Mouse (Mus musculus) gastrocnemius, postnatal 36 days (tissue): ENCODE measurements around the gene Jun. TPM values are rescaled to one million over a fixed set of nuclear protein-coding genes. Genes with fewer than 3 reads are reported as not detected.

Experiments used
- DNase-seq, 2 experiments: peaks; one replicate each; pipeline ENCODE4 v3.0.0; 2022
- intact Hi-C: fragments of 180-260 bp; cut with DNase I; formaldehyde crosslinking; loops from one replicate; pipeline ENCODE4 v1.15.1; 2025
- total RNA-seq, 2 experiments: library from RNA; stranded (reverse); gene quantifications; 2 replicates each; pipeline ENCODE4 v1.2.3; 2021

Gene Jun
- total RNA-seq, 2 experiments from 2014 or later, result 66.8 to 95.2 TPM

DNA sequence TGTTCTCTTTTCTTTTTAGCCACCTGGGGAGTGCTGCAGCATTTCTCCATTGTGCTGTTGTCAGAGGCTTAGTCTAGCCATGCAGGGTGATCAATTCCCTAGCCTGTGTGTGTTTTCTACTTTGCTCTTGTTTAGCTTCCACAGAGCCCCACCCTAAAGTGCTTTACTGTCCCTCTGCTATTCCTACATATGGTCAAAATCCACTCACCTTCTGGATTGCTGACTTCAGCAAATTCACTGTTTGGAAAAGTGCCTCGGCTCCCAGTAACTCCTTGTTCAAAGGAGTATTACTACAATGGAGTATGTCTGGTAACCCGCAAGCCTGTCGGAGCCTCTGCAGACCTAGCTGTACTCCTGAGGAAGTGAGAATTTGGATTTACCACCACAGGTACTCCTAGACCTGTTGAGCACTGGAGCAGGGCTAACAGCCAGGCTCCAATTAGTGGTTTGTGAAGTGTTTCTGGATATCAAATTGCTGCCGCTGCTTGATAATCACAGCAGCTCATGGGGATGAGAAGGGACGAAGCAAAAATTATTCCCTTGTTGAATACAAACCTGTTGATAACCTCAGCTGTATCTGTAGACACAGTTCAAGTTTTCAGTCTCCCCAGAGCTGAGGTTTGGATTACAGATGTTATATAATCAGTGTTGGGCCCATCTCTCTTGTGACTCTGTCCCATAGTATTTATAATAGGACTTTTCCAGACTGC is 3.8 kb downstream of the Jun start:
- no peak for DNase-seq
- intact Hi-C loops, result loop anchor here (5.0 kb wide), 1 partner anchor 41 kb away; no protein-coding TSS in a partner anchor

DNA sequence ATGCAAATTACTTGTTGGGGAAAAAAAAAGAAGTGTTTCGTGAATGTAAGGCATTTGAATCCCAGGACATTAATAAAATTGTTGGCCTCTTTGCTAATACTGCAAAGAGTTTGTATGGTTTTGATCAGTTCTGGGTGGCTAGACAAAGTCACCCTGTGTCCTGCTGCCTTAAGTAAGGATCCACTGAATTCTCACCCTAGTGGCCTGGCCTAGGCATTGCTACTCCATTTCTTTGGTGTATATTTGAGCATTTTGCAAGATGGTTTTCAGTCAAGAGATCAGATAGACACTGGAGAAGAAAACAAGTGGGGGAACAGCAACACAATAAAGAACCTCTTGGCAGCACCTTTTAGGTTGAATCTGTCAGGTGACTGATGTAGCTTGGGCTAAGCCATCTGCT is 6.9 kb downstream of the Jun start:
- intact Hi-C loops, result loop anchor here (5.0 kb wide), 1 partner anchor 38 kb away; no protein-coding TSS in a partner anchor
- no peak for DNase-seq

DNA sequence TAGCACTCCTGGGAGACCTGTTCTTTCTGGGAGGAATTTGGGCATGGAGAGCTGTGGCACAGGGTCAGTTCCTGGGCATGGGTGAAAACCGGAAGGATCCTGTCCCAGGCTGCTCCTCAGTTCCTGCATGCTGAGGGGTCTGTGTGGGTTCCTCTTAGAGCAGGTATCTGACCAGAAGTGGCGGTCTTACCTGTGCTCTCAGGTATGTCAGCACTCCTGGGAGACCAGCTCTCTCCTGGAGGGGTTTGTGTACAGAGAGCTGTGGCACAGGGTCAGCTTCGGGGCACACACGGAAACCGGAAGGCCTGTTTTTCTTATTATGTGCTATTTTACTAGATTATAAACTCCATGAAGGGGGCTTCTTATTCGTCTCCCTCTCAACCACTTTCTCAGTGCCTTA is 7.3 kb downstream of the Jun start:
- intact Hi-C loops, result loop anchor here (5.0 kb wide), 1 partner anchor 37 kb away; no protein-coding TSS in a partner anchor

DNA sequence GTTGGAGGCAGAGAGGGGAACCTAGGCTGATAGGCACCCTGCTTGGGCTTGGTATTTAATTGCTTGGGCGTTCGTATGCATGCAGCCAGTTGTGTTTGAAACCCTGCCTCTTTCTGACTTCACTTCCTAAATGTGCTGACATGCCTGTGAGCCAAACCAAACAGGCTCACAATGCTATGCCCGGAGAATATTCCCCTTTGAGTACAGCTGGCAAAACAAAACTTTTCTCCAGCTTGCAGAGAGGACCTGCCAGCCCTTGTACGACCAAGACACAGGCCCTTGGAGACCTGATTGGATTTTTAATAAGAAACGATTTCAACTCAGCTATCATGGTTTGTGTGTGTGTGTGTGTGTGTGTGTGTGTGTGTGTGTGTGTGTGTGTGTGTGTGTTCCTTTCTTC is 14.0 kb downstream of the Jun start:
- intact Hi-C loops, result no loop called here
- DNase-seq, result no peak

More for the DNA sequence above, 7.3 kb downstream of the Jun start:
- DNase-seq, result no peak

DNA sequence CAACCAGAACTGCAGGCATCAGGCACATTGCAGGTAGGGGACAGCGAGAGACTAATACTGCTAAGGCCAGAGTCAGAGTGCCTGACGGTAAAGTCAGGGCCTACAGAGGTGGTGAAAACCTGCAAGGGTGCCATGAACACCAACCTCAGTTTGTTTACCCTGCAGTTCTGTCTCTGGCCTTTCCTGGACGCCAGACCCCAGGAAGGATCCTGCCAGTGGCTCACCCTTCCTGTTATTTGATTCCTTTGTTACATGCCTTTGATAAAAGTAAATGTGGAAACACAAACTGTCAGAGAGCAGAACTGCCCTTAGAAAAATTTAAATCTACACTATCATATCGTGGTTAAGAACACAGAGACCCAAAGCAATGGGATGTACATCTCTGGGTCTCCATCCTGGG is 20.9 kb downstream of the Jun start:
- intact Hi-C loops, result no loop called here
- DNase-seq, result no peak

DNA sequence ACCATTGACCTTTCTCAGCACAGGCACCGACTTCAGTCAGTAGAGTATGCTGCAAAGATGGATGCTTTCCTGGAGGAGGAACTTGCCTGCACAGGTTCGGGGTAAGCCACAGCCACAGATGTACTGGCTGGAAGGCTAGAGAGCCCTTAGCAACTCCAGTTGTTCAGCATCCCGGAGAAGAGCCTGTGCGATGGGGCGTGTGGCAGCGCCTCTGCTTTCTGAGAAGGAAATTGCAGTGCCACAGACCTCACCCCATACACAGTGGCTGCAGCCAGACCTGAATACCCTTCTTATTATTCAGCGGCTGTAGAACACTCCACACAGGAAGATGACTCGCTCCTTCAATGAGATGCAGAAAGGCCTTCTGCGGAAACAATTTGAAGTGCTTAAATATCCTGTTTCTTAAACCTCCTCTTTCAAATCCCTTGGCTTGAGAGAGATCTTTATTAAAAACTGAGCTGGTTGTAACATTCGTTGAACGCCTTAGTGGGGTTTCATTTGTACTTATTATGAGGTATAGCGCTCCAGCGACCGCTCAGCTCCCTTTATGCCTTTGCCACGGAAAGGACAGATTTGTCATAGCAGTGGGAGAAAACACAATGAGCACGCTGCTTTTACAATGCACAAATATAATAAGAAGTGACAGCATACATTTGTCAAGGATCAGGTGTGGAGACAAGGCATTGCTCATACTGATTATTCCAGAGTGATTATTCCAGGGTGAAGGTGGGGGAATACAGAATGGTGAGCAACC is 26.0 kb downstream of the Jun start:
- DNase-seq, result no peak
- intact Hi-C loops, result no loop called here

DNA sequence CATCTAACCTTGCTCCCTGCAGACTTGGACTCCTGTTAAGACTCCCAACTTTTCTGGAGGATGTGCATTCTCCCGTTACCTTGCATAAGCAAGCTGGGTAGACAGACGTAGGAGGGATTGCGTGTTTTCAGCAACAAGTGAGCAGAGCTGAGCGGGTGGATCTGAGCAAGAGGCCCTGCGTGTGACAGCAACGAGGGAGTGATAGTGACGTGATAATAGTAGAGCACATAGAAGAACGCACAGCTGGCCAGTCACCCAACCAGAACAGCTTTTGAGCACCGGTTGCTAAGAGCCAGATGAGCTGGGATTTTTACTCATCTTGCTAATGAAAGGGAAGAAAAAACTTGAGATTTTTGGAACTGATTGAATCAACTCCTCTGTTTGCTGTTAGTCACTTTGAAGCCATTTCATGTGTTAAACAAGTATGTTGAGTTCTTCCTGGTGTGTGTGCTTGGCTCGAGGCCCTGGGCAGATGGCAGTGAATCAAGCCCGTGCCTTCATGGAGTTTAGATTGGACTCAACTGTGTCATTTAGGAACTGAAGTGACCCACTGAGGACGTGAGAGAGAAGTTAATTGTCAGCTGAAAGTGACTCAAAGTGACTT is 28.6 kb downstream of the Jun start:
- DNase-seq, result no peak
- intact Hi-C loops, result no loop called here

DNA sequence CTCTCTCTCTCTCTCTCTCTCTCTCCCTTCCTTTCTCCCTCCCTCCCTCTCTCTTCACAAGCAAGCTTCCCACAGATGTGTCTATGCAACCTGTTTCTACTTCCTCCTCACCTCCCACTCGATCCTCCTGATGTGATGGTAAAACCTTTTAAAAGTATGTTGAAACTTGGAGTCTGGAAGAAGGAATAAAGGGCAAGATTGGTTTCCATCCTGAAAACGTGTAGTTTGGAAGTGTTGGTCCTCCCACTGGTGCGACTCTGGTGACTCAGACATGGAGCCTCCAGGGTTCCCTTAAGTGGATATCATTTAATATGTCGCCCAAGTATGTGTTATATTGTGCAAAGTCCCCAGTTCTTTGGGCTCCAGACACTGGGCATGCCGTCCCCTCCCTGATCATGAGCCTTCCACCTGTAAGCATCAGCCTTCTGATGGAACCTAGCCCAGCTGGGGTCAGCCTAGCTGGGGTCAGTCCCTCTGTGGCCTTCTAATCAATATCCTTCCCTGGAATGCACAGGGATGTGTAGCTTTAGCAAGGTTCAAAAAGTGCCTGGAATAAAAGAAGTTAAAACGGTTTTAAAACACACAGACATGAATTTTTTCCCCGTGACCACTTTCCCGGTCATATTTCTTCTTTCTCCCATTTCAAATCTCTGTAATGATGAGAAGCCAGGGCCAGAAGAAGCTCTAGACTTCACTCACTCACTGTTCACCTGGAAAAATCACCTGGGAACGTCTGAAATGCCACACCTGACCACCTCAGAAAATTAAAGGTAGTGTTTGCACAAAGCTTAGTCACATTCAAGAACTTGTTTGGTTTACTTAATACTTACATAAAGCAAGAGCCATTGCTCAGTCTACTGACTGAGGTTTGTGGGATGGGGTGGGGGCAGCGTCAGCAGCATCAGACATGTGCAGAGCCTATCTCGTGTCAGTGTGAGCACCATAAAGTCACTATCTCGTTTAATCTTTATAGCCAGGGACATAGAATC is 30.1 kb downstream of the Jun start:
- no peak for DNase-seq
- intact Hi-C loops, result no loop called here

DNA sequence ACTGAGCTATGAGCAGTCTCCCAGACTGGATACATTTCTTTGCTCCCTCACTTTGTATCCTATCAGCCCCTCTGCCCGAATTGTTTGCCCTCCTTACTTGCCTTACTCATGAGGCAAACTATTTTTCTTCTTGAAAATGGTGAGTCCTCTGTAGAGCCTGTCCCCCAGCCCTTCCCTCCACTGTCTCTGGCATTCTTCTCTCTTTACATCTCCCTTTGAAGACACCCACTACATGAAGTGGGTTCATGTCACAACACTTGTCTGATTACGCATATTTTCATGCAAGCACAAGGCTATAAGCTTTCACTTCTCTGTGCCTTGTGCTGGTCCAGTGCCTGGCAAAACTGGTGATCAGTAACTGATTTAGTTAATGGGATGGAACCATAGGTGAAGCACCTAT is 31.8 kb downstream of the Jun start:
- intact Hi-C loops, result no loop called here
- no peak for DNase-seq

DNA sequence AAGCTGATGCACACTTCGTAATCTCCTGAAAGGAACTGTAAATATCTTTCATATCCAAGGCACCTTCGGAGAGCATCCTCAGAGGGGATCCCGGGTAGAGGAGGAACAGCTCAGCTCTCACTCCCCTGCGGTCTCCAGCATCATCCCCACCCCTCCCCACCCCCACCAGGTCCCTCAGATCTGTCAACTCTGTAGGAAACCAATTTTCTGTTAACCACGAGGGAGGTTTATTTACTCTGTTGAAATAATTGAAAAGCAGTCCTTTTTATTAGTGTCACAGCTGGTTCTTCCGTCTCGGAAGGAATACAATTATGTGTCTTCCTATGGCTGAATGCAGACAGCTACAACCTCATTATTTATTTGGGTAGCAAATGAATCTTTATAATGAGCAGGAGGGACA is 33.8 kb downstream of the Jun start:
- no peak for DNase-seq
- intact Hi-C loops, result no loop called here

DNA sequence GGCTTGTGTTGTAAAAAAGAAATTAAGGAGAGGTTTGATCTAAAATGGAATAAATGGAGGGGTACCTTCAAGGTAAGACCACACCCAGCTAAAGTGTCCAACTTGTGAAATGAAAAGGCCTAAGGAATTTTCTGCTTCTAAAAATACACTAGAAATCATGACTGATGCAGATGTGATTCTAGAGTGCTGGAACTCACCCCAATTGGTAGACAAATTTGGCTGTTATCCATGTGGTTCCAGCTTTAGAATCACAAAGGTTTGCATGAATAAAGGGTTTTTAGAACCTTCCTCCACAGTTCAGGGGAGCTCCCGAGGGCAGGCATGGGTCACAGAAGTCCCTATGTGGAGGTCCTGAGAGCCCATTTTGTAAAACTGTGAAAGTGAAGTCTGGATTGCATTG is 39.3 kb downstream of the Jun start:
- intact Hi-C loops, result no loop called here
- no peak for DNase-seq

DNA sequence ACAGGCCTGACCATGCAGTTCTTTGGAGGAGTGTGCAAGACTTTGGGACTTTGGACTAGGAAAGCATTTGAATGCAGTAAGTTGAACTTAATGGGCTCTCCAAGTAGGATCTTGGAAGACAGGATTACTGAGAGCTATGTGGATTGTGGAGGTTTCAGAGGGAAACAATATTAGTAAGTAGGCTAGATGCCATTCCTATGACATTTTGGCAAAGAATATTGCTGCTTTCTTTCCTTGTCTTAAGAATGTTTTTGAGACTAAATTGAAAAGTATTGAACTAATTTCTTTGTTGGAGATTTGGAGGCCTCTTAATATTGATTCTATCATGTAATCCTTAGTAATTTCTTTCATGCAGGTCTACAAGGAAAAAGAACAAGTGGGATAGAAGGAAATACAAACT is 39.8 kb downstream of the Jun start:
- intact Hi-C loops, result no loop called here
- DNase-seq, result no peak

DNA sequence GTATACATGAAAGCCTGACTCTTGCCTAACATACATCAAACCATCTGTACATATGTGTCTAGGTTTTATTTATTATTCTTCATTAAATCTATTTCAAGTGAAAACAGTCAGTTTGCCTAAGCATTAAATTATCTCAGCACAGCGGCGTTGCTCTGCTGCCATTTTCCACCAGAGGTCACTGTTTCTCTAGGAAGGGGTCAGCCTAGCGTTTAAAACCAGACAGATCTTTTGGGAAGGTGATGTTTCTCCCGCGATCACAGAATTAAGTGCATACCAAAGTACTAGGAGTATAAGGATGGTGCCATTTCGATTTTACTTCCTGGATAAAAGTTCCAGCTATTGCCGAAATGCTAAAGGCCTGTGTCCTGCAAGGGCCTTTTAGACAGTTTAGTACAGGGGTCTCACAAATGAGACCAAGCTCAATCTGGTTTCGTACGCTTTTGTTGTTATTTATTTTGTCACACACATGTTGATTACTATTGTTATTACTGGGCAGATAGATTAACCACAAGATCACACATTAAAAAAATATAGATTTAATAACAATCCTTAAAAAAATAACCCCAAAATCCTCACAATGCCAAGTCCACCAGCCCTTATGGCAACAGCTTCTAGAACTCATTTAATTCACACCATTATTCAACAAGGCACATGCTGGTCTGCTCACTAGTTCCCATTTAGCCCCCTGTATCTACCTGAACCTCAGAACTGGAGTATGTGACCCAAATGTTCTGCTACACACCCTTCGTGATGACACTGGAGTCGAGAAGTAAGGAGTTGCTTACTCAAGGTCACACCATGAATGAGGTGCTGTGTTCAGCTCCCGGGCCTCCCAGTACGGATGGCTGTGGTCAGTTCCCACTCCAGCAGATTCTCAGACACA is 43.6 kb downstream of the Jun start:
- peak; percentile 53 to 62 for DNase-seq
- intact Hi-C loops, result loop anchor here (1.0 to 5.0 kb wide), 3 partner anchors 39 to 917 kb away; no protein-coding TSS in a partner anchor

DNA sequence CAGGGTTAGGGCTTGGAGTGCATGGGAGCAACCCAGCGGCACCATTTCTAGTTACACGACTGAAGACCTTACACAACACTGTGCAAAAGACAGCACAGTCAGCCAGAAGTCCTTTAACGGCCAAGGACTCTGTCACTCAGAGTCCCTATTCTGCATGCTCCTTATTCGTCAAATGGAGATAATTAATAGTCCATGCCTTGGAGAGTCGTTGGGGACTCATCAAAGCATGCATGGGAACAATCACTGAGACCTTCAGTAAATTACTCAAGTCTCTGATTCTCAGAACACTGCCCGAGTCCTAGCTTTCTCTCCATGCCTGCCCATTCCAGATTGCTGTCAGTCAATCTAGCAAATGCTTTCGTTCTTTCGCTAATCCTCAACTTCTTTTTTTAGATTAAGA is 44.3 kb downstream of the Jun start:
- intact Hi-C loops, result loop anchor here (1.0 to 5.0 kb wide), 3 partner anchors 40 to 918 kb away; no protein-coding TSS in a partner anchor

DNA sequence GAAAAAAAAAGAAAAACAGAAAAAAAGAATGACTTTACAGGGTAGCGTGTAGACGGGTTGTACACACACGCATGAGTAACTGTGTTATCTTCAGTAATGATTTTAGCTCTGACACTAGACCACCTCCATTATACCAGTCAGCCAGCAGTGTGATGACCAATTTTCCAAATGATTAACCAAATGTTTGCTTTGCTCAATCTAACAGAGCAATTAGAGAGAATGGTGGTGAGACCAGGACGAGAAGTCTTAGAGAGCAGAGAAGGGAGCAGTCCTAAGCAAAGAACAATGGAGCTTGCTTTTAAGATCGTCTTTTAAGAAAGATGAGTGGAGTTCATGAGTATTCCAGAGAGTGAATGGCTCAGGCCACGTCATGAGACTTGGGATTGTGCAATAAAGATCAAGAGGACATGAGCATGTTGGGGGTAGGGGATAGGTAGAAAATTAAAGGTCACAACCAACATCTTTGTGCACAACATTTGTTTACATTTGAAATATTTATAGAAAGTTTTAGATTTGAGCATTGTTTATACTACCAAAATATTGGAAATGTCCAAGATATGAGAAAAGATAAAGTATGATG is 46.7 kb downstream of the Jun start:
- no peak for DNase-seq
- intact Hi-C loops, result loop anchor here (5.0 kb wide), 1 partner anchor 42 kb away; no protein-coding TSS in a partner anchor

More for the DNA sequence above, 44.3 kb downstream of the Jun start:
- no peak for DNase-seq

DNA sequence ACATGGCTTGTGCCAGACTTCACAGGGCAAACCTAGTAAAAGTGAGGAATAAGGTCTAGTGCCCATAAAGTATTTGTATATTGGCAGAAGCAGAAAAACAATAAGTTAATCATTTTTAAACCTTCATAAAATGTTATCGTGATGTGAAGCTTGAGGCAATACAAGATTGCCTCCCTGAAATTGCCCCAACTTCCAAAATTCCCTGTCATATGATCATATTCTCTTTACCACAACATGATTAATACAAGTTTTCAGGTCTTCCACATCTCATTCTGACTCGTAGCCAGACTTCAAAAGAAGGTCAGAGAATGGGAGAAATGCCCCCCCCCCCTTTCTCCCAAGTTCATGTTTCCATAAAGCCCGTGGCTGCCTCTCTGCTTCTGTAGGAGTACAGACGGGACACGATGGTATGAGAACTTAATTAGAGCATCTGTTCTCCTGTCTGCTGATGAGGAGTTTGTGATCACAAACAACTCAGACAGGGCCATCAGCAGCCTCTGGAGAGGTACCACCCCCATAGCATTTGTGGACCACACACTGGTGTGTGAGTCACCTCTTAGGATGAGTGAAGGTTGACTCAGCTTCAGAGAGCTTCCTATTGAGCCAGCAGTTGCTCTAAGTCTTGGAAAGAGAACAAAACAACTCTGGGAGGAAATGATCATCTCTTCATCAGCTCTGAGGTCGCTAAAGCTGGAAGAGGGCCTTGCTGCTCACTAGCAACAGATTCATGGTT is 50.8 kb downstream of the Jun start:
- no peak for DNase-seq
- intact Hi-C loops, result no loop called here

DNA sequence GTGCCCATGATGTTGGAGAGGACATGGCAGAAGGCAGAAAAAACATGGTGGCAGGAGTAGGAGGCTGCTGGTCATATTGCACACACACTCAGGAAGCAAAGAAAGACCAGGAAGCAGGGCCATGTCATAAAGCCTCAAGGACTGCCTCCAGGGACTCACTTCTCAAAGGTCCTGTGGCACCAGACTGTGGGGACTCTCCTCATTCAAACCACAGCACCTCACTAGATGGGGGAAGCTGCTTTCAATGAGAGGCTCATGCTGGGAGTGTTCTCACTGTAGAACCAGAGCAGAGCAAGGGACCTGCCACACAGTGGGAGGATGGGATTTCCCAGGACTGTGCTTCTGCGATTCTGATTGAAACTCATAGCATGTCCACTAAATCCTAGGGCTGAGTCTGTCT is 51.9 kb downstream of the Jun start:
- intact Hi-C loops, result no loop called here
- no peak for DNase-seq

DNA sequence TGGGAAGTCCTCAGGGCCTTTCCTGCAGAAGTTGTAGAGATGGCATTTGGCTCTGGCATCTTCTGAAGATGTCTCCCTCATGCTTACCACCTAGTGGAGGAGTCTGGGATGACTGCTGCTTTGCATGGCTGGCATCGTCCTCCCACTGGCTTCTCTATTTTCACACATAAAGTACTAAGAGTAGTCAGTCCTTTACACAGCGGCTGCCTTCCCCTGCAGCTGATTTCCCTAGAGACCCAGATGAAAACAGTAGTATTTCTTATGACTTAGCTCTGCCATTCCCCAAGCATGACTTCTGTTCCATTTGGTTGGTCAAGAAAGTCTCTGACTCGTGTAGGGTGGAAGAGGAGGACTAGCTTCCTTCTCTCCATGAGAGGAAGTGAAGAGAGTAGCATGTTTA is 52.8 kb downstream of the Jun start:
- no peak for DNase-seq
- intact Hi-C loops, result no loop called here
